Mouse (Mus musculus) hindbrain, embryonic 13.5 days (tissue): ENCODE measurements around the gene Gm5136. TPM values are rescaled to one million over a fixed set of nuclear protein-coding genes. Genes with fewer than 3 reads are reported as not detected.

Experiments used
- ATAC-seq: fragments of 200-750 bp; cut with Nextera tagmentation; 2 replicates; pipeline ENCODE4 v1.8.0; 2017; ENCODE audit warnings: moderate TSS enrichment; ENCODE audit not compliant: low FRiP score
- H3K27ac ChIP-seq: fragments of 300-500 bp; sonication (generic); 2 replicates; pipeline ENCODE4 v1.5.1; 2015; ENCODE audit warnings: inconsistent platforms, mild to moderate bottlenecking, moderate library complexity
- H3K27me3 ChIP-seq: fragments of 300-500 bp; sonication (generic); 2 replicates; pipeline ENCODE4 v1.6.1; 2015; ENCODE audit warnings: mild to moderate bottlenecking, inconsistent platforms
- H3K36me3 ChIP-seq: fragments of 300-500 bp; sonication (generic); 2 replicates; pipeline ENCODE4 v1.6.1; 2015; ENCODE audit warnings: mild to moderate bottlenecking, inconsistent platforms
- H3K4me1 ChIP-seq: fragments of 300-500 bp; sonication (generic); replicated peaks from 2 replicates; pipeline ENCODE4 v1.6.1; 2015; ENCODE audit warnings: inconsistent platforms
- H3K4me2 ChIP-seq: fragments of 300-500 bp; sonication (generic); 2 replicates; pipeline ENCODE4 v1.6.1; 2015; ENCODE audit warnings: inconsistent platforms, mild to moderate bottlenecking, moderate library complexity
- H3K4me3 ChIP-seq: fragments of 300-500 bp; sonication (generic); 2 replicates; pipeline ENCODE4 v1.5.1; 2015; ENCODE audit warnings: mild to moderate bottlenecking, inconsistent platforms
- H3K9ac ChIP-seq: fragments of 300-500 bp; sonication (generic); 2 replicates; pipeline ENCODE4 v1.6.1; 2015; ENCODE audit warnings: mild to moderate bottlenecking, inconsistent platforms
- H3K9me3 ChIP-seq: fragments of 300-500 bp; sonication (generic); 2 replicates; pipeline ENCODE4 v1.6.1; 2016; ENCODE audit warnings: inconsistent platforms
- WGBS: fragments of 180-500 bp; shearing (Covaris S2); methylation state at CpG from one replicate; pipeline ENCODE4 v1.1.7; 2015; 5-methylcytosine and 5-hydroxymethylcytosine counted together
- polyA plus RNA-seq: library from polyadenylated mRNA; unstranded; fragments of >200 nt; fragmentation: Nextera tagmentation; extraction: Ambion mirVana; gene quantifications from 2 replicates; pipeline ENCODE4 v1.2.1, GENCODE M21; 2015

Gm5136 gene
- 0.18 and 0.43 TPM in 2 replicates for polyA plus RNA-seq

DNA sequence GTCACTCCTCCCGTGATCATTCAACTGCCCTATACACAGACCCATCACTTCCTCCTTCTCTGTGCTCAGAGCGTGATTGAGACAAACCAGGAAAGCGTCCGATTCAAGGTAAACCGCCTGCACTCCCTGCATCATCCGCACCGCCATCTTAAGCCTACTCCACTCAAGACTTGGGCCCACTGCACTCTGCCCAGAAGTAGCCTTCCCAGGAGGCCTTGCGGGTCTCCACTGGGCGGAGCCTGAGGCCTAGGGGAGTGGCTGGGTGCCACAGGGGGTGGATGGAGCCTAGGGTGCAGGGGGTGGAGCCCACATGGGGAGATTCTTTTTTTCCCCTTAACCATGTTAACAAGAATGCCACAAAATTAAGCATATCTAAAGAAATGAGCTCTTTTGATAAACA, at the start of gene Gm5136:
Gm5136 (minus strand) TSS at position 215 of the 400 bp plus-strand sequence.
- Histone ChIP-seq H3K4me1 (peaks cover 9% of the 10 kb centered on the region), H3K27ac (no peak within 1 kb of the TSS), H3K9ac (no peak within 1 kb of the TSS), H3K27me3 (no peaks in the 10 kb centered on the region), H3K36me3 (no peaks in the 10 kb centered on the region), H3K9me3 (no peaks in the 10 kb centered on the region), H3K4me3 (no peak within 1 kb of the TSS), H3K4me2 (no peak within 1 kb of the TSS)
- WGBS, result 96% methylated on average over 9 of the region's 9 CpGs
- ATAC-seq, result 0 out of 2 replicates have a peak, but pooled peaks have one; percentile 39

DNA sequence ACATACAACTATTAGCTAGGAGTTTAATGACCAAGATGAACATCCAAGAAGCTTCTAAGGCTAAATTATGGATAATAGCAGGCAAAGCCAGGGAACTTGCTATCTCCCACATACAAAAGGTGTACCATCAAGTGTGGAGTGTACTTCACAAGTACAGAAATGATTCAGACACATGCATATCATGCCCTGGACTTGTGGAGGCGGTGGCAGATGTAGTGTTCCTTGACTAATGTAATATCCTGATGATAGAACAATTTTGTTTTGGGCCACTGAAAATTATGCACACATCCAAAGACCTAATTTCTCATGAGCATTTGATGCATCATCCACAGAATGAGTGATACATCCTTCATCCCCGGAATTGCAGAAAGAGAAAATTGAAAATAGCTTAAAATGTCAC, 43.8 kb upstream of the Gm5136 start:
- 92% methylated on average over 2 of the region's 2 CpGs for WGBS
- Histone ChIP-seq H3K9me3 (no peaks in the 10 kb centered on the region), H3K4me2 (no peak overlapping the region), H3K9ac (no peak overlapping the region), H3K36me3 (no peaks in the 10 kb centered on the region), H3K4me3 (no peak overlapping the region), H3K27me3 (no peaks in the 10 kb centered on the region), H3K4me1 (no peaks in the 10 kb centered on the region), H3K27ac (no peak overlapping the region)
- ATAC-seq, result no peak

DNA sequence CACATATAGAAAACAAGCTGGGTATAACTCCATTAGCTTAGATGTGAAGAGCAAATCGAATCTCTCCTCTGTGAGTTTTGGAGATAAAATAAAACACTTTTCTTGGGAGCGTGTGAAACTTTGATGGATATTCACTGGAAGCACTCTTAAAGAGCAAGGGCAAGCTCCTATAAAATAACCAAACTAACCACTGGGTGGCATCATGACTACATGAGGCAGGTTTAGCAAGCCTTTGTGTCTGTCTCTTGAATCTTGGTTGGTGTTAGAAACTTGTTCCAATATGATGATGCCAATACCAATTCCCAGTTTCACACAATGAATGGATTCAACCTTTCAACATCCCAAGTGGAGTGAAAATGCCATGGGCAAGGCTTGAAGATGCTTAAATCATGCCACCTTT, 34.0 kb upstream of the Gm5136 start:
- WGBS, result 73% methylated on average over 2 of the region's 2 CpGs
- H3K9me3 ChIP-seq, result 0 out of 2 replicates have a peak, but pooled peaks cover 4% of the 10 kb centered on the region
- no peaks in the 10 kb centered on the region for H3K4me1 ChIP-seq
- H3K27ac ChIP-seq, result no peak overlapping the region
- H3K4me3 ChIP-seq, result no peak overlapping the region
- H3K27me3 ChIP-seq, result no peaks in the 10 kb centered on the region
- no peaks in the 10 kb centered on the region for H3K36me3 ChIP-seq
- ATAC-seq, result no peak
- H3K9ac ChIP-seq, result no peak overlapping the region
- no peak overlapping the region for H3K4me2 ChIP-seq

DNA sequence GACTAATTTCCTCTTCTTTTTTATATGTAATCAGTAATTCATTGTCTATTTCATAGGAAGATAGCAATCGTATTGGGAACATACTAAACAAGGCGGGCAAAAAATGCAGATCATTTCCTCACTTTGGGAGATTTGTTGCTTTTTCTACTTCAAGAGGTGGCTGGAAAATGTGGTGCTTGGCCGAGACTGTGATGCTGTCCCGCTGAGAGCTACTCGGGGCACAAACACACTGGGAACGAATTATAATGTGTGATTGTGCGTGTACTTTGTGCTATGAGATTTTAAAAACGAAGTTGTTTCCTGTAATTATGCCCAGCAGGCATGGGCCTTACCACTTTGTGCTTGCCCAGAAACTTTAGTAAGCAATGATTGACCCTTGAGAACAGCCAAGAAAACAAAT, 29.0 kb upstream of the Gm5136 start:
- 69% methylated on average over 8 of the region's 8 CpGs for WGBS
- H3K4me3 ChIP-seq, result no peak overlapping the region
- no peak for ATAC-seq
- no peaks in the 10 kb centered on the region for H3K27me3 ChIP-seq
- H3K9ac ChIP-seq, result no peak overlapping the region
- no peak overlapping the region for H3K4me2 ChIP-seq
- H3K4me1 ChIP-seq, result no peaks in the 10 kb centered on the region
- no peaks in the 10 kb centered on the region for H3K36me3 ChIP-seq
- no peak overlapping the region for H3K27ac ChIP-seq
- H3K9me3 ChIP-seq, result 0 out of 2 replicates have a peak, but pooled peaks cover 4% of the 10 kb centered on the region

DNA sequence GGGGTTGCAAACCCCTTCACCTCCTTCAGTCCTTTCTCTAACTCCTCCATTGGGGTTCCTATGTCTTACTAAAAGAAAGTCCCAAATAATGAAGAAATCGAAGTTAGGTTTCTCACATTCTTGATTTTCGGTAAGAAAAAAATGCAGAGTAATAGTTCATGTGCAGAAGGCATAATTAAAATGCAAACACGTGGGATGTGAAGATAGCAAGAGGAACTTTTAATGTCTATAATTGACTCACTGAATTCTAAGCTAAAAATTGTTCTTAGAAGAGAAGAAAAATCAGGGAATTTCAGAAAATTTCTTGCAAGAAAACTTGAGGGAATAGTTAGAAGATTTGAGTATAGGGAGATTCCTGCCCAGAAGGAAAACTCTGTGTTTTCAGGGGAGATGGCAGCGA, 26.4 kb upstream of the Gm5136 start:
- Histone ChIP-seq H3K4me2 (no peak overlapping the region), H3K9ac (no peak overlapping the region), H3K9me3 (no peaks in the 10 kb centered on the region), H3K4me1 (no peaks in the 10 kb centered on the region), H3K27ac (no peak overlapping the region), H3K36me3 (no peaks in the 10 kb centered on the region), H3K4me3 (no peak overlapping the region), H3K27me3 (no peaks in the 10 kb centered on the region)
- no peak for ATAC-seq
- 89% methylated on average over 4 of the region's 4 CpGs for WGBS

DNA sequence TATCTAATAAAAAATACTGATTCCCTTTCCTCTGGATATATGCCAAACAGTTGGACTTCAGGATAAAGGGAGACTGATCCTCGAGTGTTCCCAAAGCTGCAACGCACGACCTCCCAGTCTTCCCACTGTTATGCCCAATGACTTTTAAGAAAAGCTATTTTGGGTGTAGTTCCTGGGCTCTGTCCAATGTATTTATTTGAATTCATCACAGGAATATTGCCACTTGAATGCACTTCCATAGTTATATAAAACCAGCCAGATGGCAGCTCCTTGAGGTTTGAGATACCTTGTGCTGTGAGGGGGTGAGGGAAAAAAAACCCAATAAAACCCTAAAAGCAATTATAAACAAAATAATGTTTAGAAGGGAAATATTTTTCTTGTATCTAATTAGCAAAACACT, 24.9 kb upstream of the Gm5136 start:
- no peaks in the 10 kb centered on the region for H3K27me3 ChIP-seq
- no peaks in the 10 kb centered on the region for H3K4me1 ChIP-seq
- H3K9me3 ChIP-seq, result no peaks in the 10 kb centered on the region
- 89% methylated on average over 3 of the region's 3 CpGs for WGBS
- no peak overlapping the region for H3K4me3 ChIP-seq
- no peak overlapping the region for H3K27ac ChIP-seq
- no peak overlapping the region for H3K9ac ChIP-seq
- no peak overlapping the region for H3K4me2 ChIP-seq
- no peaks in the 10 kb centered on the region for H3K36me3 ChIP-seq
- no peak for ATAC-seq

DNA sequence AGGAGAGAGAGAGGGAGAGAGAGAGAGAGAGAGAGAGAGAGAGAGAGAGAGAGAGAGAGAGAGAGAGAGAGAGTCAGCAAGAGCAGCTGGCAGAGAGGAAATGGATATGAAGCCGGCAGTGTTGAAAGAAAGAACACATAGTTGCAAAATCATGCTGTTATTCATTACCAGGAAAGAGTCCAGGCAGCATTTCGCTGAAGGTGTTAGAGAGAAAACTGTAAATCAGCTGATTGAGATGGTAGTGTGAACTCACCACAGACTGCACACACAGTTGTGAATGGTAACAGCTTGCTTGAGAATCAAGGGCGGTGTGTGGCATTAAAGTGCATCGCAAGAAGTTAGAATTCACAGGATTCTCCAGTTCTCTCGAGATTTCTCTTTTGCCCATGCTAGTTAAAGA, 10.6 kb upstream of the Gm5136 start:
- Histone ChIP-seq H3K27me3 (no peaks in the 10 kb centered on the region), H3K9me3 (no peaks in the 10 kb centered on the region), H3K4me2 (no peak overlapping the region), H3K4me3 (no peak overlapping the region), H3K9ac (no peak overlapping the region), H3K36me3 (no peaks in the 10 kb centered on the region), H3K4me1 (no peaks in the 10 kb centered on the region), H3K27ac (no peak overlapping the region)
- 81% methylated on average over 5 of the region's 5 CpGs for WGBS
- ATAC-seq, result no peak

DNA sequence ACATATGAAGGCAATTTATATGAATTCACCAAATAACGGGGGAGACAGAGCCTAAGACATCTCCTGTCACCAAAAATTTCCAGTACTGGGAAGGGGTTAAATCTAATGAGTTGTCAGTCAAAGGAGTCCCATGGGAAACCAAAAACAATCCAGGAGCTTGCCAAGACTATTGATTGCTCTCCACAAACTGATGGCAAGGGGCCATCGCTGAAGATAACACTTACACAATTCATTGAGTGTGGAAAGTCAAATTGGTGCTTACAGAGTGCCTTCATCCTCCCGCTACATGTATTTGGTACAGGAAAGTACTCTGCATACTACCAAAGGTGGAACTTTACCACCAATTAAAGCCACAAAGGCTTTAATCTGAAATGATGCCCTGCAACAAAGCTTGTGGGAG, 5.7 kb upstream of the Gm5136 start:
- no peak overlapping the region for H3K9ac ChIP-seq
- H3K9me3 ChIP-seq, result no peaks in the 10 kb centered on the region
- no peaks in the 10 kb centered on the region for H3K27me3 ChIP-seq
- no peak overlapping the region for H3K27ac ChIP-seq
- 91% methylated on average over 3 of the region's 3 CpGs for WGBS
- ATAC-seq, result no peak
- H3K4me1 ChIP-seq, result peaks cover 6% of the 10 kb centered on the region
- H3K4me2 ChIP-seq, result no peak overlapping the region
- no peak overlapping the region for H3K4me3 ChIP-seq
- no peaks in the 10 kb centered on the region for H3K36me3 ChIP-seq

DNA sequence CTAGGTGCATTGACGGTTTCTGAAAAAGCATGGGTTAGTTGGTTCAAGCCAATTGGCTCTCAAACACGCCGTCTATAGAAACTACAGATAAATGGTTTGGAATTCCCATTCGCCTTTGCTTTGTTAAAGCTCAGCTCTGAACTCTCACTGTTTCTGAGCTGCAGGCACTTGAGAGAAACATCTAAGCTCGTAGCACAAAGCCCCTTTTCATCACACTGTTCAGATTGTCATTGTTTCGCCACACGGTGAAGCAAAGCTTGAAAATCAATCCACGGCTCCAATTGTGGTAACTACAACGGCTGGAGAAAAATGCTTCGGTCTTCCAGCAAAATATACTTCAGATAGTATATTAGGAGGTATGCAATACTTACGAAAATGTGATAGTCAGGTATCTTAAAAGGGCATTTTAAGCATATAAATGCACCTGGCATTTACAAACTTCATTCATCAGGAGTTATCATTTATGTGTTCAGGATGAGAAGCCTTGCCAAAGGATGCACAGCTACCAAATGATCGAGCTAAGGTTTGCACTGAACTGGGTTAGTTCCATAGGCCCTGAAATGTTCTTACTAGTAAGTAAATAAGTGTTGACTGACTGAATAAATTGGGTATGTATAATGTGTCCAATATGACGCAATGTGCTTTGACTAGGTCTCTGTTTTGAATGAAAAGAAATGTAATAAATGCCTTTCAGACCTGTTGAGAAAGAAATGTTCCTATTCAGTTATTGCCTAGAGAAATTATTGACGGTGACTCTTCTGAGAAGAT, 1.6 kb upstream of the Gm5136 start:
- H3K27ac ChIP-seq, result peak overlapping the region; percentile 79
- H3K4me3 ChIP-seq, result no peak overlapping the region
- no peak overlapping the region for H3K9ac ChIP-seq
- H3K36me3 ChIP-seq, result no peaks in the 10 kb centered on the region
- H3K9me3 ChIP-seq, result no peaks in the 10 kb centered on the region
- 19% methylated on average over 14 of the region's 14 CpGs for WGBS
- ATAC-seq, result 0 out of 2 replicates have a peak, but pooled peaks have one; percentile 28
- H3K27me3 ChIP-seq, result no peaks in the 10 kb centered on the region
- peak overlapping the region; percentile 37 for H3K4me2 ChIP-seq
- H3K4me1 ChIP-seq, result peaks cover 9% of the 10 kb centered on the region

DNA sequence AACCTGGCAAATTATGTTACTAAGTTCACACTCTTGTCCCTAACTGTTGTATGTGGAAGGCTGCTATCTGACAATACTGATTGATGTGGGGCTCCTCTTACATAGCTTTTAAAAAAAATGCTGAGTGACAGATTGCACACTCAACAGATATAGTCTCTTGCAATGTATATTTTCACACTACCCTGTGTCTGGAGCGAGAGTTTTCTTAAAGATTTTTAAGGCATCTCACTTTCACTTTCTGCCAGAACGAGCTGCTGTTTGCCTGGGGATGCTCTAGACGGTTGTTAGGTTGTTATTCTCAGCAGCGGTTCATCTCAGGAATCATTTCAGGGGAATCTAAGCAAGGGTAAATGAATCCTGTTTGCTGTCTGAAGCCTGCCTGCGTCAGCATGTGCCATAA, 2.9 kb downstream of the Gm5136 start:
- H3K9ac ChIP-seq, result no peak overlapping the region
- H3K4me1 ChIP-seq, result peaks cover 9% of the 10 kb centered on the region
- no peaks in the 10 kb centered on the region for H3K27me3 ChIP-seq
- no peaks in the 10 kb centered on the region for H3K9me3 ChIP-seq
- H3K4me2 ChIP-seq, result no peak overlapping the region
- 73% methylated on average over 5 of the region's 5 CpGs for WGBS
- H3K36me3 ChIP-seq, result no peaks in the 10 kb centered on the region
- H3K4me3 ChIP-seq, result no peak overlapping the region
- H3K27ac ChIP-seq, result peak overlapping the region; percentile 20; the same call in 1 of the 2 replicates
- ATAC-seq, result no peak

DNA sequence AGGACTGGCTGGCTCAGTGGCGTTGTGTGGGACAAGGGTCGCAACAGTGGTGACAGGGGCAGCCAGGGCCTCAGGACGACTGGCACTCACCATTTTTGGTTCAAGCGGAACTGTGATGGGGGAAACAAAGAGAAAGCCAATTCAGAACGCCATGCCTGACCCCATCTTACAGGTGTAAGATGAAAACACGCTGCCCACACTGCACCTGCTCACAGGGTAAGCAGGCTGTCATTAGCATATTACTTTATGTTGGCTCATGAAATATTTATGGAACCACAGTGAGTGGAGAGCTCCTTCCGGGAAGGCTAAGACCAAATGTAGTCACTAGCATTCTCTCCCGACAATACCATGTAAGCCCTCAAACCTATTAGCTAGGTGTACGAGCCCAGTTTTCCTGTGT, 9.0 kb downstream of the Gm5136 start:
- 44% methylated on average over 9 of the region's 9 CpGs for WGBS
- no peaks in the 10 kb centered on the region for H3K9me3 ChIP-seq
- ATAC-seq, result 0 out of 2 replicates have a peak, but pooled peaks have one; percentile 66
- H3K4me2 ChIP-seq, result no peak overlapping the region
- 0 out of 2 replicates have a peak overlapping the region, but pooled peaks have one; percentile 35 for H3K27ac ChIP-seq
- peaks cover 5% of the 10 kb centered on the region for H3K4me1 ChIP-seq
- no peaks in the 10 kb centered on the region for H3K36me3 ChIP-seq
- H3K27me3 ChIP-seq, result no peaks in the 10 kb centered on the region
- no peak overlapping the region for H3K9ac ChIP-seq
- H3K4me3 ChIP-seq, result no peak overlapping the region

DNA sequence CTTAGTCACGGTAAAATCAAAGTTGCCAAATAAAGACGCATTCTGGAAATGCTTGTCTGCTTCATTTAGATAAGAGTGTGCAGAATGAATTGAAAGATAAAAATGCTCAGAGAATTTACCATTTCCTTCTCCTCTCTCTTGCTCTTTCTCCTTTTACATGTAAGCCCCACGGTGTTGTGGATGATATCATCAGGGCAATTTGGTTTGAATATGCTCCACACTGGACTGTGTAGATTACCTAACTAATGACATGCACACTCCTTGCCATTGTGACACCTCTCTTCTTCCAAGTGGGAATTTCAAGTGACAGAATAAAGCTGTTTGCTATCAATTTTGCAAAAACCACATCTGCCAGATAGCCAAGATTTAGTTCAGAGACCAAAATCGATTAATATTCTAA, 13.3 kb downstream of the Gm5136 start:
- 71% methylated on average over 4 of the region's 4 CpGs for WGBS
- no peak overlapping the region for H3K9ac ChIP-seq
- H3K27ac ChIP-seq, result no peak overlapping the region
- ATAC-seq, result no peak
- no peak overlapping the region for H3K4me3 ChIP-seq
- H3K4me1 ChIP-seq, result peaks cover 5% of the 10 kb centered on the region
- no peaks in the 10 kb centered on the region for H3K9me3 ChIP-seq
- no peak overlapping the region for H3K4me2 ChIP-seq
- no peaks in the 10 kb centered on the region for H3K36me3 ChIP-seq
- no peaks in the 10 kb centered on the region for H3K27me3 ChIP-seq
